Mouse (Mus musculus) left cerebral cortex, postnatal 10 days (tissue): ENCODE data around the gene Crybg1. TPM values are rescaled to one million over a fixed set of nuclear protein-coding genes. Genes with fewer than 3 reads are reported as not detected.

Source experiments
- DNase-seq, 2 experiments: peaks; one replicate each; pipeline ENCODE4 v3.0.0; 2021 to 2022; ENCODE audit warnings: low spot score in 2 of 2, mixed read lengths in 1 of 2; ENCODE audit errors: extremely low spot score in 1 of 2
- intact Hi-C: fragments of 180-260 bp; cut with DNase I; formaldehyde crosslinking; loops from one replicate; pipeline ENCODE4 v1.15.1; 2025
- total RNA-seq, 2 experiments: library from RNA; stranded (reverse); gene quantifications; 2 replicates each; pipeline ENCODE4 v1.2.3; 2021

Crybg1 gene
- total RNA-seq: under 1 TPM; 0.55 to 0.64 TPM

GRCm38 (mm10) chr10:44148337-44149317 lies at the start of gene Crybg1:
Crybg1 (minus strand) TSS chr10:44148853.
- intact Hi-C loops: no loop called here

DNA sequence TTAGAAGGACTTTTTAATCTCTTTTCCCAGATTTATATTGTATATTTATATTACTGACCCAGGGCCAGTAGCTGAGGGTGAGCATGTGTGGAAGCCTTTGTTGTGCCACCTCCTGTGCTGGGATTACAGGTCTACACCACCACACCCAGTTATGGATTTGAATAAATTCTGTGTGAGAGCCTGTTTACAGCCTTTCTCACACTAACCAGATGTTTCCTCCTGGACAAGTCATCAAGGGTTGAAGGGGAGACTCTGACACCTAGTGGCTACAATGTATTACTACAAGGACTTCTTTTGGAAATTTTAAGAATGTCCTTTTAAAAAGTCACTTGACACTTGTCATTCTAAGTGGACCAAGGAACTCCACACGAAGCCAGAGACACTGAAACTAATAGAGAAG lies 28.7 kb upstream of the Crybg1 start:
- DNase-seq: no peak
- intact Hi-C loops: no loop called here

More at GRCm38 (mm10) chr10:44148337-44149317, at the start of gene Crybg1:
- DNase-seq: peak in 1 of 2 experiments; percentile 57

DNA sequence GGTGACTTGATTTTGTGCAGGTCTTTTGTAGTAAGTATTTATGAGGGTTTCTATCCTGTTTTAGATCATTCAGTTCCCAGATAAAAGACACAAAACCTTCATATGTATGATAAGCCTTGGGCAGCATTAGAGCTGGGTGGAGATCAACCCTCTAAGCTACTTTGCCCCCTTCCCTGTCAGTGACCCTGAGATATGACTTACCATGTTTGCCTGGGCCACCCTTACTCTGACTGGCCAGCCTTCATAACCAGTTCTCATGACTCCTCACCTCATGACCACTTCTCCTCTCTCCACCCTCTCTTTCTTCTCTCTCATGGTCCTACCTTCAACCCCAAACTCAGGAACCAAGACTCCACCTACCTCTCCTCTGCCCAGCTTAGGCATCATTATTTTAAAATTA lies 27.9 kb upstream of the Crybg1 start:
- DNase-seq: no peak
- intact Hi-C loops: no loop called here

DNA sequence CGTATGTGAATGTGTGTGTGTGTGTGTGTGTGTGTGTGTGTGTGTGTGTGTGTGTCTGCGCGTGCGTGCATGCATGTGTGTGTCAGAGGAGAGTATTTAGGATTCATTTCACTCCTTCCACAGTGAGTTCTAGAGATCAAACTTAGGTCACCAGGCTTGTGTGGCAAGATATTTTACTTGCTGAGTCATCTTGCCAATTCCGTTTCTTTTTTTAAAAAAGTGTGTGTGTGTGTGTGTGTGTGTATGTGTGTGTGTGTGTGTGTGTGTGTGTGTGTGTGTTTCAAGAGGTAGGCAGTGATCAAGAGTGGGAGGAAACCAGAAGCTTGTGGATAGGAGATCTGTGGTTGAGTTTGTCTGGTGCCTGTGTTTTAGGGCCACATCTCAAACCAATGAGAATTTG lies 27.5 kb upstream of the Crybg1 start:
- no peak for DNase-seq
- intact Hi-C loops: no loop called here

DNA sequence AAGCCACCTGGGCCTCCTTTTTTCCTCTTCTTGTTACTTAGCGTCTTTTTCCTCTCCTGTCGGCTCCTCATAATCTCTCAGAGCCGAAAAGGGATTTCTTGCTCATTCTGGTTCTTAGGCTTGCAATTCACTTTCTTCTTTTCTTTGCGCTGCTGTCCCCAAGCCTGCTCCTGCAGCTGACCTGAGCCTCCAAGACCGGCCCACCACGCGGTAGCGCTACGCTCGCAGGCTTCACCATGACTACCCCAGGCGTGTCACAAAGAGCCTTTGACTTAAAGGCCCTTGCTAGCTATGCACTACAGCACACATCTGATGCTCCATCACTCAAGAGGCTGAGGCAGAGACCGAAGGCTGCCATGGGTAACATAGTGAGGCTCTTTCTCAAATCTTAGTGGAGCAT lies 21.5 kb upstream of the Crybg1 start:
- no peak for DNase-seq
- intact Hi-C loops: no loop called here

DNA sequence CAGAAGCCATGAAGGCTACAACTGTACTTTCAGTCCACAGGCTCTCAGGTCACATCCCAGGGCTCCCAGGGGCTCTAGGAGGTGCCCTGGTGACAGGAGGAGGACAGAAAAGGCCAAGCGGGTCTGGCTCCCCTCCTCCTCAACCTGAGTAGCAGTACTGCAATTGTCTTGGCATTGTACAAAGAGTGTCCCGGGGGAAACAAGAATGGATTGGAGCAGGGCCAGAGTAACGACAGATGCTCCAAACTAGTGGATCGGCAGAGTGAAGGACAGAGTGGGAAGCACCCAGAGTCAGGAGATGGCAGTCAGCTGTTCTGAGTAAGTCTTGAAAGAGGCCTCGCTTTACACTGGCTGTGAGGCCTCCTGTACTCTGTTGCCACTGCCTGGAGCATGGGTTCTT lies 18.4 kb upstream of the Crybg1 start:
- intact Hi-C loops: loop anchor here (10.0 kb wide), 1 partner anchor 212 kb away; no protein-coding TSS in a partner anchor
- DNase-seq: no peak

DNA sequence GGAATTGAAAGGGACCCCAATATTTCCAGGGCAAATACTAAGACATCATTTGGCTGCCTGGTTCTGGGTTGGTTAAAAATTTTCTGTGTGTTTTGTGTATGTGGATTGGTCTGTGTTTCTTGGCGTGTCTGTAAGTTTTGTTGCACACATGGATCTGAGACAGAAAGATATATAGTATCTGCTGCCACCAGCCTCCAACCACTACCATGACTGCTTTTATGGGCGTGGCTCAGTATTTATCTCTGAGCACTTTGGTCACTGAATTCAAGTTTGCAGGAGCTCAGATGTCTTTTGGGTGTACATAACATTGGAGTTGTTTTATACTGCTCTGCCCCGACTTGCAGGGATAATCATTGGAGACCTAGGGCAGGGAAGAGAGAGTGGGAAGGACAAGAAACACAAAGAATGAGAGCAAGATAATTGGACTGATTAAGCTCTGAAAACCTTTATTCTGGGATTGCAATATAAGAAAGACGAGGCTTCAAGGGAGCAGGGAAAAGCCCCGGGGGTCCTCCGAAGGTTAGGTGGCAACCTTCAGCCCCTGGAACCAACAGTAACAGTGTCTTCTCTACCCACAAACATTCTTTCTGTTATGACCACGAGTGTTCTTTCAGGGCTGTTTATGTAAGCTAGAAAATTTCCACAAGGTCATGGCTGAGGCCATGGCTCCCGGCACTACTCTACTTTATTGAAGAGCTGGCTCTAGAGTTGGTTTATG lies 15.8 kb upstream of the Crybg1 start:
- DNase-seq: no peak
- intact Hi-C loops: loop anchor here (10.0 kb wide), 1 partner anchor 210 kb away; no protein-coding TSS in a partner anchor

DNA sequence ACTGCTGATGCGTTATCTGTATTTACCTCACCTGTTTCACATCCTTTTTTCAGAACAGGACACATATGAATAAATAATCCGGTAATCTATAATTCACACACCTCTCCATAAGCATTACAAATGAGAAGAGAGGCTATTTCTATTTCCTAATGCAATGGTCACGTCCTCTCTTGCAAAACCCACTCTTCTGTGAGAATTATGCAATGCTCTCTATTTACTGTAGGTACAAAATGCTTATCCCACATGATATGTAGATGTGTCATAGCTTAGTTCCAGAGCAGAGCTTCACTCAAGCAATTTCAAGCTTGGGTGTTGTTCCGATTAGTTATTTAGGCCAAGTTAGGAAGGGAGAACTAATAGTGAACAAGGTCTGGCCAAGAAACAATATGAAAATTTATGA lies 14.4 kb upstream of the Crybg1 start:
- no peak for DNase-seq
- intact Hi-C loops: loop anchor here (10.0 kb wide), 1 partner anchor 208 kb away; no protein-coding TSS in a partner anchor

- peak in 1 of 2 experiments; percentile 42 for DNase-seq
- intact Hi-C loops: loop anchor here (10.0 kb wide), 1 partner anchor 205 kb away; no protein-coding TSS in a partner anchor
These were observed 11.5 kb upstream of the Crybg1 start for GRCm38 (mm10) chr10:44160150-44160549.

DNA sequence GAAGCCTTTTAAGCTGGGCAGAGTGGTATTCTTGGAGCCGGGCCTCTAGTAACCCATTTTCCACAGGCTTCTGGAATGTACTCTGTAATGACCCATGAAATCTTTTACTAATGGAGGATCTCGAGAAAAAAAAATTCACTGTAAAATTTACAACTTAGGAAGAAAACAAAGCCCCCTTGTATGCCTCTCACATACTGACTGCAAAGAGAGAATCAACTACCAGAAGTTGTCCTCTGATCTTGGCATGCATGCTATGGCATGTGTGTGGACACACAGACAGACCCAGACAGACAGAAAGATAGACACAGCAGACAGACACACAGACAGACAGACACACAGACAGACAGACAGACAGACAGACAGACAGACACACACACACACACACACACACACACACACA lies 8.8 kb upstream of the Crybg1 start:
- no peak for DNase-seq
- intact Hi-C loops: no loop called here

GRCm38 (mm10) chr10:44150501-44150900 lies 1.8 kb upstream of the Crybg1 start:
- intact Hi-C loops: no loop called here
- no peak for DNase-seq

DNA sequence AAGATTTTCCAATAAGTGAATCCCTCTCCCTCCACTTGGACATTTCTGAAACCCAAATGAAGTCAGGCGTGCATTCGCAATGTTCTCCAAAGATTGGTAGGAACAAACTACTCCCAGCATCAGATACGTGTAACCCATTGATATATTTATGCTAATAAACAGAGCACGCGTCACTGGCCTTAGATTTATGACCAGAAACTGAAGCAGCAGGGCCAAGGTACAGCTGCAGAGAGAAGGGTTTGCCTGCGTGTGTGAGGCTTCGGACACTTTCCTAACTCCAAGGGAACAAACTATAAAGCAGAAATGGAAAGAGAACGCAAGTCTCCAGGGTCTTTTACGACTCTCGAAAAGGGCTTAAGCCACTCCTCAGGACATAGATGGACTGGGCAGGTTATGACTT lies 5.3 kb downstream of the Crybg1 start:
- intact Hi-C loops: no loop called here
- DNase-seq: no peak

DNA sequence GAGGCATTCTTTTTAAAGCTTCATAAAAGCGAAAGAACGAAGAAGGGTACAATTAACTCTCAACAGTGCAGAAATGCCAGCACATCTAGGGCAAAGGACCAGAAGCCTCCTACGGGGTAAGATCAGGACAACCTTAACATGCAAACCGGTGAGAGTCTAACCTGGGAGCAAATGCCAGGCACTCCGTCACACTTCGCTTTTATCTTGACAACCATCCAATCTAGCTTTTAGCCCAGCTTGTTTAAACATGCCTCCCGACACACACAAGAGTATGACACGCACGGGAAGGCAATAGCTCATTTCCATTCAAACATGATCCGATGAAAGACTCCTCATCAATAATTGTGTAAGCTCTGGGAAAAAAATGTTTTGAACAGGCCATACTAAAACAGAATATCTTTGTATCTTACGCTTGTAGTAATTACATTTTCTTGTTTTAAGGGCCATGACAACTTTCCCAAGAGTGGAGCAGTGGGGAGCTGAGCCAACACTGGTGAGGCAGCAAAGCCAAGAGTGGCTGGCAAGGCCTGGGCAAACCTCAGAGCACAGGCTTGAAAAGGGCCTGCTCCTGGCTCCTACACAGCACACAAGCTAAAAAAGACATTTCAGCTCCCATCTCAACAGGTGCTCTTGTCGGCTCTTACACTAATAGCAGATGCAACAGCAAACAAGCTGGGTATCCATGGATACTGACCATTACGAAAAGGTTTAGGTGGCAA lies 10.4 kb downstream of the Crybg1 start:
- intact Hi-C loops: no loop called here
- DNase-seq: no peak

DNA sequence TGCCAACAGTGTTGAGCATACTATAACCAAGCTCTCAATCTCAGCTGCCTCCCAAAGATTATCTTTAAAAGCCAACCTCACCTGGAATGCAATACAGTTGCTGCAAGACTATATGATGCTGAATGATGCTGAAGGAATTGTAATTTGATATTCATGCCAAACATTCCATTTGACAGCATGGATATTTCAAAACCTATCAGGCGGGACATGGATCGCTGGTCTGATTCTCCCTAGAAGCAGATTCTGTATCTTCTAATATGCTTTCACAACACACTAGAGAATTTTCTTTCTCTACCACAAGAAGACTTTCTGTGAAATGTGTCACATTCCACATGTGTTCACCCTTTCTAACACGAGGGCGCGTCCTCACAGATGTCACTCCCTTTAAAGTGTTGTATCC lies 22.6 kb downstream of the Crybg1 start:
- intact Hi-C loops: no loop called here
- no peak for DNase-seq

DNA sequence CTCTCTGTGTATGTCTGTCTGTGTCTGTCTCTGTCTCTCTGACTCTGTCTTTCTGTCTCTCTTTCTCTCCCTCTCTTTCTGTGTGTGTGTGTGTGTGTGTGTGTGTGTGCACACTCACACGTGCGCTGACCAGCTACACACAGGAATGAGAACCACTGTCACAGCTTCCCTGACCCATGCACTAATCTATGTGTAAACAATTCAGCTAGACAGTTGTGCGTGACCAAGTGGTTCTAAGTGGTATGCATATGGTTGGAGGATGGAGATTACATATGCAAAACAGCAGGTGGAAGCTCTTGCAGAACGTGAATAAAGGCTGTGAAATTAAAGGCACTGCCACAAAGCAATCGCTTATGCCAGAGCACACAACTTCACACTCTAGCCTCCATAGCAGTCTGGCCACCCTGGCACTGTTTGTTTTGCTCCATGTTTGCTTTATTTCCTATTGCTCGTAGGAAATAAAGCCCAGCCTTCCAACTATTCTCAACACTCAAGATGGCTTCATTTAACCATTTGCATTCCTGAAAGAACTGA lies 24.2 kb downstream of the Crybg1 start:
- intact Hi-C loops: no loop called here
- DNase-seq: no peak

- intact Hi-C loops: no loop called here
These were observed 30.0 kb downstream of the Crybg1 start for GRCm38 (mm10) chr10:44118616-44119015.

DNA sequence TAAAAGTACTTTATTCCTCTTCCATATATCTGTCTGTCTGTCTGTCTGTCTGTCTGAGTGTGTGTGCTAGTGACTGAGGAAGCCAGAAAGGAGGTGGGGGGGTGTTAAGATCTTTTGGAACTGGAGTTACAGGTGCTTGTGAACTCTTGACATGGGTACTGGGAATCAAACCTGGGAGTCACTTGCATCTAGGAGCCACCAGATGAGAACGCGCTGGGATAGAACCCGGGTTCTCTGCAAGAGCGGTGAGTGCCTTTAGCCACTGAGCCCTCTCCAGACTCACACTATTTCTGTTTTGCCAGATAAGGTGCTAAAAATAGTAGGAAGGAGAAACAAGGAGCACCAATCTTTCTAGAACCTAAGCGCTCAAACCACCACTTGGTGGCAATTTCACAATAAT lies 31.9 kb downstream of the Crybg1 start:
- no peak for DNase-seq
- intact Hi-C loops: no loop called here

More at GRCm38 (mm10) chr10:44118616-44119015, 30.0 kb downstream of the Crybg1 start:
- no peak for DNase-seq

DNA sequence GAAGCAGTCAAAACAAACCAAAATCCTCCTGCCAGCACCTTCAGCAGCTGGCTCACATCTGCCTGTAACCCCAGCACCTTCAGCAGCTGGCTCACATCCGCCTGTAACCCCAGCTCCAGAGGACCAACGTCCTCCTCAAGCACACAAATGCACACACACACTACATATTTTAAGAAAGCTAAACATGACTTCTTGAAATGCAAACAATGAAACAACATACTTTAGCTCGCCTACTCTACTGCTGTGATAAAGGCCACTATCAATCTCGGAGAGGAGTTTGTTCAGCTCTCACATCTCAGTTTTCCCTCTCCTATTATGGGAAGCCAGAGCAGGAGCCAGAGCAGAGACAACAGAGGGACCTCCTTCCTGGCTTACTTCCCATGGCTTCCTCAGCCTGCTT lies 34.0 kb downstream of the Crybg1 start:
- intact Hi-C loops: no loop called here
- no peak for DNase-seq
